Mouse (Mus musculus) midbrain, embryonic 11.5 days (tissue): ENCODE results near the gene Gm30191. TPM values are rescaled to one million over a fixed set of nuclear protein-coding genes. Genes with fewer than 3 reads are reported as not detected.
A peak's percentile ranks its signal among the peaks of the same experiment; 100 is the strongest.

ENCODE experiments used
- ATAC-seq: fragments of 200-750 bp; cut with Nextera tagmentation; 2 replicates; pipeline ENCODE4 v1.8.0; 2017; ENCODE audit warnings: moderate TSS enrichment, moderate library complexity; ENCODE audit not compliant: low FRiP score
- DNase-seq: peaks from one replicate; pipeline ENCODE4 v3.0.0; 2015; ENCODE audit warnings: low spot score; ENCODE audit errors: missing footprints
- H3K27ac ChIP-seq: fragments of 300-500 bp; sonication (generic); 2 replicates; pipeline ENCODE4 v1.5.1; 2014; ENCODE audit warnings: low read depth, low read length
- H3K27me3 ChIP-seq: fragments of 300-500 bp; sonication (generic); 2 replicates; pipeline ENCODE4 v1.6.1; 2014; ENCODE audit warnings: mild to moderate bottlenecking, low read length, moderate library complexity, mixed read lengths; ENCODE audit not compliant: control insufficient read depth, insufficient read depth
- H3K36me3 ChIP-seq: fragments of 300-500 bp; sonication (generic); 2 replicates; pipeline ENCODE4 v1.6.1; 2014; ENCODE audit warnings: mild to moderate bottlenecking, low read length, moderate library complexity, mixed read lengths; ENCODE audit not compliant: control insufficient read depth, insufficient read depth
- H3K4me1 ChIP-seq: fragments of 300-500 bp; sonication (generic); 2 replicates; pipeline ENCODE4 v1.6.1; 2014; ENCODE audit warnings: low read length; ENCODE audit not compliant: control insufficient read depth, insufficient read depth
- H3K4me2 ChIP-seq: fragments of 300-500 bp; sonication (generic); 2 replicates; pipeline ENCODE4 v1.6.1; 2014; ENCODE audit warnings: mild to moderate bottlenecking, moderate library complexity
- H3K4me3 ChIP-seq: fragments of 300-500 bp; sonication (generic); 2 replicates; pipeline ENCODE4 v1.5.1; 2014; ENCODE audit warnings: low read depth, low read length
- H3K9ac ChIP-seq: fragments of 300-500 bp; sonication (generic); 2 replicates; pipeline ENCODE4 v1.6.1; 2014; ENCODE audit warnings: low read length
- H3K9me3 ChIP-seq: fragments of 300-500 bp; sonication (generic); 2 replicates; pipeline ENCODE4 v1.6.1; 2016; ENCODE audit warnings: low read length; ENCODE audit not compliant: control insufficient read depth
- WGBS: fragments of 180-500 bp; shearing (Covaris S2); extraction: QIAGEN DNeasy Blood & Tissue Kit; methylation state at CpG from one replicate; pipeline ENCODE4 v1.1.7; 2014; 5-methylcytosine and 5-hydroxymethylcytosine counted together
- polyA plus RNA-seq: library from polyadenylated mRNA; unstranded; fragments of >200 nt; fragmentation: Nextera tagmentation; extraction: Ambion mirVana; gene quantifications from 2 replicates; pipeline ENCODE4 v1.2.1, GENCODE M21; 2014

Gene Gm30191
- polyA plus RNA-seq, 1 experiment from 2014 or later = 0.22 TPM

GRCm38 (mm10) chr4:134250930-134251240, 4.2 kb downstream of the Gm30191 start:
- H3K9ac ChIP-seq = peak overlapping the region; percentile 65; the same call in 1 of the 2 replicates
- peaks cover 44% of the 10 kb centered on the region for H3K4me1 ChIP-seq
- H3K27ac ChIP-seq = no peak overlapping the region
- peak overlapping the region; percentile 44 for H3K4me3 ChIP-seq
- WGBS = 9% methylated on average over 10 of the region's 10 CpGs
- H3K4me2 ChIP-seq = peak overlapping the region; percentile 78
- H3K27me3 ChIP-seq = peaks cover 55% of the 10 kb centered on the region
- no peaks in the 10 kb centered on the region for H3K36me3 ChIP-seq
- ATAC-seq = no peak
- DNase-seq = peak; percentile 95
- no peaks in the 10 kb centered on the region for H3K9me3 ChIP-seq

- Histone ChIP-seq H3K4me1 (peaks cover 47% of the 10 kb centered on the region), H3K4me2 (peak overlapping the region; percentile 78), H3K27me3 (peaks cover 55% of the 10 kb centered on the region), H3K9me3 (no peaks in the 10 kb centered on the region), H3K36me3 (no peaks in the 10 kb centered on the region), H3K9ac (peak overlapping the region; percentile 65), H3K27ac (no peak overlapping the region; the same call in 1 of the 2 replicates), H3K4me3 (peak overlapping the region; percentile 44)
- WGBS = under 1% methylated on average over 91 of the region's 91 CpGs
- ATAC-seq = peak; percentile 7; the same call in 1 of the 2 replicates
- peak; percentile 96 for DNase-seq
Observed at GRCm38 (mm10) chr4:134251241-134252130, 4.8 kb downstream of the Gm30191 start.

DNA sequence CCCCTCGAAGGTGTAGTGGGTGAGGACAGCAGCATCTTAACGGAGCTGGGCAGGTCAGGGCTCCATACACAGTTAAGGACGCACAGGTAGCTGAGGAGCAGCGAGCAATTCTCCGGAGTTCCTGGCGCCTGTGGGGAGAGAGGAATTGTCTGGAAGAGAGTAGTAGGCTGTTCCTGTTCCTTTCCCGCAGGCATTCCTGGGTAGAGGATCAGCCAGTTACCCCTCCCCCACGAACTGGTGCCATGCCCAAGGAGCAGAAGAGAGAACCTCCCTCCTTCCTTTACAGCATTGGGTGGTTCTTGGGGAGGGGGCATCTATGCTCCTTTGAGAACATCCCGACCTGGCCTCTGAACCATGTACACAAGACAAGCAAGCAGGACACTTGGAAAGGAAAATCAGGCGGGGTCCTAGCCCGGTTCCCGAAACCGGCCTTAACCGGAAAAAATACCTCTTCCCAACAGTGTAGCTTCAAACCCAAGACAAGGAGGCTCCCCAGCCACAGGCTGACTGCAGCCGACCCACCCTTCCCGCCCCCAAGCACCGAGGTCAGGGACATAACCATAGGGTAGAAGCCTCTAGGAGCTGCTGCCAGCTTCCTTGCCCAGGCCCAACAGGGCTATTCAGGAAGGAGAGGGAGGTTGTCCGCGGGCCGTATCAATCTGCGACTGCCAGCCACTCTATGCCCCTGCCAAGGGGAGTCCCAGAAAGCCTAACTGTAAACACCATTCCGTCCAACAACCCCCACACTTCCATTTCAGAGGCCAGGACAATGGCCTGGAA, 5.6 kb downstream of the Gm30191 start:
- DNase-seq = peak; percentile 94
- no peak overlapping the region; the same call in 1 of the 2 replicates for H3K9ac ChIP-seq
- H3K27ac ChIP-seq = no peak overlapping the region

GRCm38 (mm10) chr4:134252911-134253721, 6.4 kb downstream of the Gm30191 start:
- peaks cover 55% of the 10 kb centered on the region for H3K27me3 ChIP-seq
- DNase-seq (peak; percentile 91), ATAC-seq (no peak)
- H3K27ac ChIP-seq = no peak overlapping the region
- peak overlapping the region; percentile 6; the same call in 1 of the 2 replicates for H3K4me2 ChIP-seq
- no peak overlapping the region; the same call in 1 of the 2 replicates for H3K4me3 ChIP-seq
- no peaks in the 10 kb centered on the region for H3K9me3 ChIP-seq
- H3K36me3 ChIP-seq = no peaks in the 10 kb centered on the region
- WGBS = 4% methylated on average over 15 of the region's 15 CpGs
- no peak overlapping the region for H3K9ac ChIP-seq
- H3K4me1 ChIP-seq = peaks cover 62% of the 10 kb centered on the region

More for the DNA sequence above, 5.6 kb downstream of the Gm30191 start:
- no peak for ATAC-seq
- WGBS = 4% methylated on average over 22 of the region's 22 CpGs
- Histone ChIP-seq H3K27me3 (peaks cover 55% of the 10 kb centered on the region), H3K36me3 (no peaks in the 10 kb centered on the region), H3K4me1 (peaks cover 55% of the 10 kb centered on the region), H3K4me2 (peak overlapping the region; percentile 78), H3K4me3 (peak overlapping the region; percentile 44; the same call in 1 of the 2 replicates), H3K9me3 (no peaks in the 10 kb centered on the region)

DNA sequence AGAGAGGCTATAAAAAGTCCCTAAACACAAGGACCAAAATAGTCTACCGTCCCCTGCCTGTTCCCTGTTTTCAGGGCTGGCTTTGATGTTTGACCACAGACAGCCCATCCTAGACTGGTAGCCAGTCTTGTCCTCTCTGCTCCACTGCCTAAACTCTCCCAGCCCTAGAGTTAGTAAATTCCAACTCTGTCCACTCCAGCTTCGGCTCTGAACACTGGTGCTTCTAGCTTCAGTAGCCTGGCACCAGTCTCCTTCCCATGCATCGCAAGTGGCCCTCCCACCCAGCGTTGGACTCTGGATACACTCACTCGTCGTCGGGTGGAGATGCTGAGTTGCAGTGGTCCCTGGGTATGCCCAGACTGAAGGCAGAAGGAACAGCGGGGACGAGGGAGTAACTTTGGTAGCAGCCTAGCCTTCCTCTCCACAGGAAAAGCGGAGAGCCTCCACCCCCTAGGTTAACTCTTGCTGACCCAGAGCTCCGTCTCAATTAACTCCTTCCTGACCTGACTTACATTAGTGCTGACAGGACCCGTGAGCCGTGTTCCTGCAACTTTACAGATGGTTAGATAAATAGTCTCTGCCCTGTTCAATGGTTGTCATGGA, 7.1 kb downstream of the Gm30191 start, which contains the start of gene Grrp1:
Gene Grrp1, minus strand, starts transcription at position 385 of the 603 bp plus-strand sequence.
- H3K9ac ChIP-seq = no peak within 1 kb of the TSS
- peak within 1 kb of the TSS; percentile 28; the same call in 1 of the 2 replicates for H3K4me2 ChIP-seq
- H3K27me3 ChIP-seq = peaks cover 49% of the 10 kb centered on the region
- H3K36me3 ChIP-seq = no peaks in the 10 kb centered on the region
- ATAC-seq (no peak), DNase-seq (peak; percentile 95)
- H3K9me3 ChIP-seq = no peaks in the 10 kb centered on the region
- peak within 1 kb of the TSS; percentile 9; the same call in 1 of the 2 replicates for H3K4me3 ChIP-seq
- H3K27ac ChIP-seq = no peak within 1 kb of the TSS
- peaks cover 62% of the 10 kb centered on the region for H3K4me1 ChIP-seq
- WGBS = under 1% methylated on average over 13 of the region's 13 CpGs

DNA sequence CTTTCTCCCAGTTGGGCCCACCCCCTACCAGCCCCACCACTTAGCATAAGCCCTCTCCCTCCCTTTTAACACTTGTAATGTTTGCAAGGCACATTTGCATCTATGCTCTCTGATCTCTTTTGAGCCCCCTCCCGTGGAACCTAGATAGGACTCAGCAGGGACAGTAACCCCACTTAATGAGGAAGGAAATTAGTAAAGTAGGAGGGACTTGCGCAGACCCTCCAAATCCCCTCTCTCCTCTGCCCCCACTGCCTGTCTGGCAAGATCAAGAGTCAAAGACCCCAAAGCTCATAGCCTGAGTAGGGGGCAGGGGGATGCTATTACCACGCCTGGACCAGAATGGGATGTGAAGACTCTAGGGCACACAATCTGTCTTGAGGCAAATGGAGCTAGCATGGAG, 8.1 kb downstream of the Gm30191 start:
- H3K4me1 ChIP-seq = peaks cover 60% of the 10 kb centered on the region
- H3K27ac ChIP-seq = no peak overlapping the region
- DNase-seq (peak; percentile 81), ATAC-seq (no peak)
- no peak overlapping the region for H3K4me3 ChIP-seq
- no peak overlapping the region for H3K9ac ChIP-seq
- H3K27me3 ChIP-seq = peaks cover 43% of the 10 kb centered on the region
- no peaks in the 10 kb centered on the region for H3K9me3 ChIP-seq
- H3K36me3 ChIP-seq = no peaks in the 10 kb centered on the region
- H3K4me2 ChIP-seq = no peak overlapping the region
- 3% methylated on average over 3 of the region's 3 CpGs for WGBS

- Histone ChIP-seq H3K9me3 (no peaks in the 10 kb centered on the region), H3K4me3 (no peak overlapping the region), H3K4me2 (peak overlapping the region; percentile 17; the same call in 1 of the 2 replicates), H3K27ac (no peak overlapping the region), H3K9ac (no peak overlapping the region), H3K36me3 (no peaks in the 10 kb centered on the region), H3K4me1 (peaks cover 50% of the 10 kb centered on the region), H3K27me3 (peaks cover 33% of the 10 kb centered on the region)
- 12% methylated on average over 4 of the region's 4 CpGs for WGBS
- DNase-seq (peak; percentile 89), ATAC-seq (no peak)
Observed at GRCm38 (mm10) chr4:134255854-134256253, 9.1 kb downstream of the Gm30191 start.
